Mouse (Mus musculus) neural tube, embryonic 14.5 days (tissue): ENCODE results near the gene Slc7a5. TPM values are rescaled to one million over a fixed set of nuclear protein-coding genes. Genes with fewer than 3 reads are reported as not detected.
A peak's percentile ranks its signal among the peaks of the same experiment; 100 is the strongest.

Experiments
- ATAC-seq: fragments of 200-750 bp; cut with Nextera tagmentation; 2 replicates; pipeline ENCODE4 v1.8.0; 2017; ENCODE audit warnings: low read depth, mild to moderate bottlenecking, moderate TSS enrichment, moderate library complexity
- H3K27ac ChIP-seq: fragments of 300-500 bp; sonication (generic); 2 replicates; pipeline ENCODE4 v1.5.1; 2014; ENCODE audit warnings: low read depth, mild to moderate bottlenecking, control low read depth, low read length, moderate library complexity, mixed read lengths
- H3K27me3 ChIP-seq: fragments of 300-500 bp; sonication (generic); 2 replicates; pipeline ENCODE4 v1.6.1; 2014; ENCODE audit warnings: low read length; ENCODE audit not compliant: control insufficient read depth, insufficient read depth
- H3K36me3 ChIP-seq: fragments of 300-500 bp; sonication (generic); 2 replicates; pipeline ENCODE4 v1.6.1; 2014; ENCODE audit warnings: low read length, mixed read lengths; ENCODE audit not compliant: control insufficient read depth, insufficient read depth
- H3K4me1 ChIP-seq: fragments of 300-500 bp; sonication (generic); 2 replicates; pipeline ENCODE4 v1.6.1; 2014; ENCODE audit warnings: low read length; ENCODE audit not compliant: control insufficient read depth, insufficient read depth
- H3K4me2 ChIP-seq: fragments of 300-500 bp; sonication (generic); 2 replicates; pipeline ENCODE4 v1.6.1; 2014; ENCODE audit warnings: mild to moderate bottlenecking, low read depth, low read length, control low read depth
- H3K4me3 ChIP-seq: fragments of 300-500 bp; sonication (generic); 2 replicates; pipeline ENCODE4 v1.5.1; 2014; ENCODE audit warnings: low read depth, low read length, control low read depth, mixed read lengths
- H3K9ac ChIP-seq: fragments of 300-500 bp; sonication (generic); replicated peaks from 2 replicates; pipeline ENCODE4 v1.6.1; 2014; ENCODE audit warnings: low read depth, mild to moderate bottlenecking, control low read depth, low read length, mixed read lengths
- H3K9me3 ChIP-seq: fragments of 300-500 bp; sonication (generic); 2 replicates; pipeline ENCODE4 v1.6.1; 2016; ENCODE audit warnings: low read length; ENCODE audit not compliant: control insufficient read depth
- WGBS: fragments of 180-500 bp; shearing (Covaris S2); extraction: QIAGEN DNeasy Blood & Tissue Kit; methylation state at CpG from one replicate; pipeline ENCODE4 v1.1.7; 2014; 5-methylcytosine and 5-hydroxymethylcytosine counted together
- polyA plus RNA-seq: library from polyadenylated mRNA; unstranded; fragments of >200 nt; fragmentation: Nextera tagmentation; extraction: Ambion mirVana; gene quantifications from 2 replicates; pipeline ENCODE4 v1.2.1, GENCODE M21; 2014

The Slc7a5 gene
- polyA plus RNA-seq, 1 experiment from 2014 or later: 38.1 TPM

GRCm38 (mm10) chr8:121919158-121919557, 11.7 kb upstream of the Slc7a5 start:
- 60% methylated on average over 4 of the region's 4 CpGs for WGBS
- no peak overlapping the region for H3K4me3 ChIP-seq
- no peaks in the 10 kb centered on the region; the same call in 1 of the 2 replicates for H3K4me1 ChIP-seq
- H3K4me2 ChIP-seq: no peak overlapping the region
- no peak for ATAC-seq
- H3K36me3 ChIP-seq: no peaks in the 10 kb centered on the region
- no peaks in the 10 kb centered on the region for H3K27me3 ChIP-seq
- no peaks in the 10 kb centered on the region for H3K9me3 ChIP-seq
- H3K27ac ChIP-seq: no peak overlapping the region
- H3K9ac ChIP-seq: no peak overlapping the region

GRCm38 (mm10) chr8:121913378-121913777, 5.9 kb upstream of the Slc7a5 start:
- 77% methylated on average over 8 of the region's 8 CpGs for WGBS
- no peaks in the 10 kb centered on the region for H3K4me1 ChIP-seq
- ATAC-seq: no peak
- H3K27me3 ChIP-seq: no peaks in the 10 kb centered on the region
- H3K9ac ChIP-seq: no peak overlapping the region
- no peaks in the 10 kb centered on the region for H3K9me3 ChIP-seq
- no peaks in the 10 kb centered on the region for H3K36me3 ChIP-seq
- H3K27ac ChIP-seq: no peak overlapping the region
- H3K4me3 ChIP-seq: no peak overlapping the region
- no peak overlapping the region for H3K4me2 ChIP-seq

GRCm38 (mm10) chr8:121912831-121913230, 5.3 kb upstream of the Slc7a5 start:
- Histone ChIP-seq H3K27me3 (no peaks in the 10 kb centered on the region), H3K4me3 (no peak overlapping the region), H3K9me3 (no peaks in the 10 kb centered on the region), H3K9ac (no peak overlapping the region), H3K36me3 (no peaks in the 10 kb centered on the region), H3K4me2 (no peak overlapping the region), H3K4me1 (peaks cover 2% of the 10 kb centered on the region; the same call in 1 of the 2 replicates), H3K27ac (no peak overlapping the region)
- 78% methylated on average over 3 of the region's 3 CpGs for WGBS
- ATAC-seq: no peak

- 71% methylated on average over 7 of the region's 7 CpGs for WGBS
- Histone ChIP-seq H3K4me2 (no peak overlapping the region), H3K9me3 (no peaks in the 10 kb centered on the region), H3K27me3 (no peaks in the 10 kb centered on the region), H3K4me3 (no peak overlapping the region), H3K36me3 (no peaks in the 10 kb centered on the region), H3K27ac (no peak overlapping the region), H3K4me1 (peaks cover 5% of the 10 kb centered on the region; the same call in 1 of the 2 replicates), H3K9ac (no peak overlapping the region)
- no peak for ATAC-seq
These were observed 4.5 kb upstream of the Slc7a5 start for GRCm38 (mm10) chr8:121911987-121912386.

- H3K27ac ChIP-seq: no peak overlapping the region
- WGBS: 91% methylated on average over 6 of the region's 6 CpGs
- H3K4me2 ChIP-seq: no peak overlapping the region
- peaks cover 5% of the 10 kb centered on the region; the same call in 1 of the 2 replicates for H3K4me1 ChIP-seq
- ATAC-seq: no peak
- no peaks in the 10 kb centered on the region for H3K27me3 ChIP-seq
- H3K36me3 ChIP-seq: no peaks in the 10 kb centered on the region
- H3K4me3 ChIP-seq: no peak overlapping the region
- no peaks in the 10 kb centered on the region for H3K9me3 ChIP-seq
- H3K9ac ChIP-seq: no peak overlapping the region
These were observed 3.9 kb upstream of the Slc7a5 start for GRCm38 (mm10) chr8:121911400-121911799.

- Histone ChIP-seq H3K27ac (no peak overlapping the region), H3K4me2 (no peak overlapping the region), H3K9ac (no peak overlapping the region), H3K9me3 (no peaks in the 10 kb centered on the region), H3K4me3 (no peak overlapping the region), H3K4me1 (peaks cover 17% of the 10 kb centered on the region), H3K36me3 (no peaks in the 10 kb centered on the region), H3K27me3 (no peaks in the 10 kb centered on the region)
- 8% methylated on average over 6 of the region's 6 CpGs for WGBS
- no peak for ATAC-seq
These were observed 2.2 kb upstream of the Slc7a5 start for GRCm38 (mm10) chr8:121909663-121910062.

- WGBS: 76% methylated on average over 8 of the region's 8 CpGs
- H3K4me2 ChIP-seq: no peak overlapping the region
- no peak for ATAC-seq
- H3K9me3 ChIP-seq: no peaks in the 10 kb centered on the region
- H3K27ac ChIP-seq: no peak overlapping the region
- H3K9ac ChIP-seq: no peak overlapping the region
- H3K4me3 ChIP-seq: no peak overlapping the region
- no peaks in the 10 kb centered on the region for H3K36me3 ChIP-seq
- peaks cover 17% of the 10 kb centered on the region for H3K4me1 ChIP-seq
- no peaks in the 10 kb centered on the region for H3K27me3 ChIP-seq
These were observed 1.7 kb upstream of the Slc7a5 start for GRCm38 (mm10) chr8:121909148-121909541.

- peaks cover 17% of the 10 kb centered on the region for H3K4me1 ChIP-seq
- no peaks in the 10 kb centered on the region for H3K36me3 ChIP-seq
- H3K4me2 ChIP-seq: no peak overlapping the region
- no peaks in the 10 kb centered on the region for H3K9me3 ChIP-seq
- H3K27ac ChIP-seq: no peak overlapping the region
- no peak overlapping the region for H3K9ac ChIP-seq
- ATAC-seq: no peak
- 56% methylated on average over 8 of the region's 8 CpGs for WGBS
- H3K4me3 ChIP-seq: no peak overlapping the region
- H3K27me3 ChIP-seq: no peaks in the 10 kb centered on the region
These were observed 1.1 kb upstream of the Slc7a5 start for GRCm38 (mm10) chr8:121908378-121909147.

- H3K27me3 ChIP-seq: no peaks in the 10 kb centered on the region
- peak overlapping the region; percentile 44 for H3K4me3 ChIP-seq
- peak overlapping the region; percentile 89 for H3K4me2 ChIP-seq
- under 1% methylated on average over 62 of the region's 72 CpGs for WGBS
- H3K9me3 ChIP-seq: no peaks in the 10 kb centered on the region
- peak overlapping the region; percentile 68 for H3K9ac ChIP-seq
- peak overlapping the region; percentile 4; the same call in 1 of the 2 replicates for H3K27ac ChIP-seq
- ATAC-seq: peak; percentile 51
- no peaks in the 10 kb centered on the region for H3K36me3 ChIP-seq
- H3K4me1 ChIP-seq: peaks cover 17% of the 10 kb centered on the region
These were observed 667 bp downstream of the Slc7a5 start for GRCm38 (mm10) chr8:121906542-121907512.
